Mouse (Mus musculus): ENCODE results near the gene Phykpl. TPM values are rescaled to one million over a fixed set of nuclear protein-coding genes. Genes with fewer than 3 reads are reported as not detected.

The Phykpl gene
- polyA plus RNA-seq, 1 experiment from 2014 or later, result 14.4 TPM

DNA sequence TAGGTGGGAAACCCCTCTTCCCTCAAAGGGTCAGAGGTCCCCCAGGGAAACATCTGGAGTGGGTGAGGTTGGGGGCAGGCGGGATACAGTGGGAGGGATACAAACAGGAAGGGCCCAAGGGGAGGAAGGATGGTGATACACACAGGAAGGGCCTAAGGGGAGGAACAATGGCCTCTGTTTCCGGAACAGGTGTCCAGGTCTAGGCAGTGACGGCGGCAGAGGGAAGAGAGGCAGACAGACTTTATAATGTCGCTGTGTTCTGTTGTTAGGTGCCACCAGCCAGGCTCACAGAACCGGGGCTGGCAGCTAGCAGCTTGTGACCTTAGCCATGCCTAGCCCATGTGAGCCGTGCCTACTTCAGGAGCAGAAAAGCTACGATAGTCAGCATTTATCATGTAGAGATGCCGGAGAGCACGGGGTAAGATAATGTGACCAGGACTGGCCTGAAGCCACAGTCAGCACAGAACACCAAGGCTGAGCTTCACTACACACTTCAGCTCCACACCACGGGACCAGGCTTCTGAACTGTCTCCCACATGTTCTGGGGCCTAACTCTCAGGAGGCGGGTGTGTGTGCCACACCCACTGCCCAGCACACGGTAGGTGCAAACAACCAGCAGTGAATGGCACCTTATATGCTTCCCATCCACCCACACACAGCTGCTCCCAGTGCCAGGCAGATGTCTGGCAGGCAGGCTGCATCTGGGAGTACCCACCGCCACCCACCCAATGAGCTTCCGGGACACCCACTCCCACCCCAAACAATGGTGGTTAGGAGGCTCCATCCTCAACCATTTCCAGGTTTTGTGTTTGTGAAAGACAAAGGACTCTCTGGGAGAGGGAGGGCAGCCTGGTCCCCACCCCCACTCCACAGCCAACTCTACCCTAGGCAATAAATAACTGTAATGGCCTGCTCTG lies 62.5 kb downstream of the Phykpl start:
- Histone ChIP-seq H3K4me3 (ENCODE audit: low read depth, low read length) (no peak overlapping the region), H3K9me3 (replicated peaks; ENCODE audit: control insufficient read depth, low read length) (no peaks in the 10 kb centered on the region), H3K27ac (ENCODE audit: low read depth, low read length) (peak overlapping the region; percentile 29), H3K36me3 (ENCODE audit: control insufficient read depth, insufficient read depth, low read length) (peaks cover 3% of the 10 kb centered on the region), H3K4me2 (peak overlapping the region; percentile 34), H3K4me1 (ENCODE audit: control insufficient read depth, insufficient read depth, low read length) (peaks cover 34% of the 10 kb centered on the region), H3K9ac (ENCODE audit: low read depth, low read length) (no peak overlapping the region), H3K27me3 (ENCODE audit: control insufficient read depth, insufficient read depth, low read length) (peaks cover 9% of the 10 kb centered on the region; the same call in 1 of the 2 replicates)
- 65% methylated on average over 15 of the region's 15 CpGs for WGBS (ENCODE audit: insufficient replicate concordance)
- ATAC-seq (replicated peaks; ENCODE audit: insufficient number of reproducible peaks, low FRiP score, low TSS enrichment), result no peak

DNA sequence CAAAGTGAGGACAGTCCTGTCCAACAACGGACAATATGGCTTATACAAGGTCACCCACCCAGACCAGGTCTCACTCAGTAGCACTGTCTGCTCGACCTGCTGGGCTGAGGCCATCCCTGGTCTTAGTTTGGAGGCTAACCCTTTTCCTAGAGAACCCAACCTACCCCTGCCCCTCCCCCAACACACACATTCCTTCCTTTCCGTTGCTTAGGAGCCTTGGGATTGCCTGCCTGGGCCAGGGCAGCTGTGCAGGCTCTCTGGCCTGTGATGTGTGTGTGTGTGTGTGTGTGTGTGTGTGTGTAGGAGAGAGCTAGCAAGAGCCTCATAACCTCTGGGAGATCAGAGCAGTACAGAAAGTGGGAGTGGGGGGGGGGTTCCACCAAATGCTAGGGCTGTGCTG lies 64.0 kb downstream of the Phykpl start:
- H3K4me3 ChIP-seq (ENCODE audit: low read depth, low read length), result no peak overlapping the region

DNA sequence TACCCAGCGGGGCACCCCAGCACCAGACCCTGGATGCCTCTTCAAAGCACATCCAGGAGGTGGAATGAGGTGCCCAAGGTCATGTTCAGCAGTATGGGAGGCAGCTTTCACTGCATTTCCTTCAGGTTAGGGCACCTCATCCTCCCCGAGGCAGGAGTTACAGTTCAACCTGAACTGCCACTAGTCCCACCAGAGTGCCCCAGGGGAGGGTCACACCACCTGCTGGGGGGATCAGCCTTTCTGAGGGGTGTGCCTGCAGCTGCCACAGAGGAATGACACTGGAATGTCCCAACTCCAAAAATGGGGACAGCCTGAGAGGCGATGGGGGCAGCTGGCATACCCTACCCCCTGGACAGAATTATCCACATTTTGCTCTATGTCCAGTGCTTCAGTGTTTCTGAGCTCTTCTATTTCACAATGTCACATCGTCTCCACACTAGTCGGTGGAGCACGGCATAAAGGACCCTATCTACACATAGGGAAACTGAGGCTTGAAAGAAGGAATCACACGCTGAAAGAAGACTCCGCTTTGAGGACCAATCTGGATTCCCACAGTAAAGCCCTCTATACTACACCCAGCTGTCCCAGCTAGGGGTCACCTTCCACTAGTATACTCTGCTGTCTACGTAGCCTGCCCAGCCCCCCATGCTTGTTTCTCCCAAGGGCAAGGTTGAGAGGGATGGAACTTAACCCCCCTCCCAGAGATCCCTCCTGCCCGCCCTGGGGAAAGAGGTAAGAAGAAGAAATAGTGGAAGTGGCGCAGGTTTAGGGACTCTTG lies 64.7 kb downstream of the Phykpl start:
- Histone ChIP-seq H3K4me3 (ENCODE audit: low read depth, low read length) (peak overlapping the region; percentile 65), H3K9me3 (replicated peaks; ENCODE audit: control insufficient read depth, low read length) (no peaks in the 10 kb centered on the region), H3K36me3 (ENCODE audit: control insufficient read depth, insufficient read depth, low read length) (peaks cover 3% of the 10 kb centered on the region; the same call in 1 of the 2 replicates), H3K27ac (ENCODE audit: low read depth, low read length) (no peak overlapping the region), H3K4me1 (ENCODE audit: control insufficient read depth, insufficient read depth, low read length) (peaks cover 23% of the 10 kb centered on the region), H3K4me2 (peak overlapping the region; percentile 95), H3K9ac (ENCODE audit: low read depth, low read length) (peak overlapping the region; percentile 73; the same call in 1 of the 2 replicates), H3K27me3 (ENCODE audit: control insufficient read depth, insufficient read depth, low read length) (0 out of 2 replicates have a peak, but pooled peaks cover 5% of the 10 kb centered on the region)
- ATAC-seq (replicated peaks; ENCODE audit: insufficient number of reproducible peaks, low FRiP score, low TSS enrichment), result no peak
- WGBS (ENCODE audit: insufficient replicate concordance), result 33% methylated on average over 11 of the region's 11 CpGs

More for the DNA sequence above, 64.0 kb downstream of the Phykpl start:
- Histone ChIP-seq H3K4me2 (peak overlapping the region; percentile 95), H3K9me3 (replicated peaks; ENCODE audit: control insufficient read depth, low read length) (no peaks in the 10 kb centered on the region), H3K4me1 (ENCODE audit: control insufficient read depth, insufficient read depth, low read length) (peaks cover 26% of the 10 kb centered on the region), H3K27me3 (ENCODE audit: control insufficient read depth, insufficient read depth, low read length) (peaks cover 7% of the 10 kb centered on the region; the same call in 1 of the 2 replicates), H3K27ac (ENCODE audit: low read depth, low read length) (no peak overlapping the region), H3K36me3 (ENCODE audit: control insufficient read depth, insufficient read depth, low read length) (peaks cover 3% of the 10 kb centered on the region), H3K9ac (ENCODE audit: low read depth, low read length) (0 out of 2 replicates have a peak overlapping the region, but pooled peaks have one; percentile 54)
- no peak for ATAC-seq (replicated peaks; ENCODE audit: insufficient number of reproducible peaks, low FRiP score, low TSS enrichment)
- WGBS (ENCODE audit: insufficient replicate concordance), result 25% methylated on average over 3 of the region's 3 CpGs

DNA sequence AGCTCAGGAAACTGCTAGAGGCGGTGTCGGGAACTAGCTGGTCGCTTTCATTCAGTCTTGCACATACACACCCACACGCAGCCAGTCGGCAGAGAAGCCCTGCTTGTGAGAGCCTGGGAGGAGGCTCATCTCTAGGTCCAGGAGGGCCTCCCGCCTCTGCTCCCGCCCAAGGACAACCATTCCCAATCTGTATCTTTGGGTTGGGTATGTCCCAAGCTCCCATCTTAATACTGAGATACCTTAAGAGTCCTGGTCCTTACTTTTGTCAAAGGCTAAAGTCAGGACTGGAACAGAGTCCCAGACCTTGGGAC lies 65.3 kb downstream of the Phykpl start:
- peak overlapping the region; percentile 65 for H3K4me3 ChIP-seq (ENCODE audit: low read depth, low read length)
- 5% methylated on average over 7 of the region's 7 CpGs for WGBS (ENCODE audit: insufficient replicate concordance)
- H3K27me3 ChIP-seq (ENCODE audit: control insufficient read depth, insufficient read depth, low read length), result 0 out of 2 replicates have a peak, but pooled peaks cover 5% of the 10 kb centered on the region
- H3K27ac ChIP-seq (ENCODE audit: low read depth, low read length), result no peak overlapping the region
- no peaks in the 10 kb centered on the region for H3K9me3 ChIP-seq (replicated peaks; ENCODE audit: control insufficient read depth, low read length)
- H3K9ac ChIP-seq (ENCODE audit: low read depth, low read length), result peak overlapping the region; percentile 73
- H3K4me2 ChIP-seq, result peak overlapping the region; percentile 95
- H3K4me1 ChIP-seq (ENCODE audit: control insufficient read depth, insufficient read depth, low read length), result peaks cover 23% of the 10 kb centered on the region
- ATAC-seq (replicated peaks; ENCODE audit: insufficient number of reproducible peaks, low FRiP score, low TSS enrichment), result no peak
- H3K36me3 ChIP-seq (ENCODE audit: control insufficient read depth, insufficient read depth, low read length), result peaks cover 3% of the 10 kb centered on the region; the same call in 1 of the 2 replicates

DNA sequence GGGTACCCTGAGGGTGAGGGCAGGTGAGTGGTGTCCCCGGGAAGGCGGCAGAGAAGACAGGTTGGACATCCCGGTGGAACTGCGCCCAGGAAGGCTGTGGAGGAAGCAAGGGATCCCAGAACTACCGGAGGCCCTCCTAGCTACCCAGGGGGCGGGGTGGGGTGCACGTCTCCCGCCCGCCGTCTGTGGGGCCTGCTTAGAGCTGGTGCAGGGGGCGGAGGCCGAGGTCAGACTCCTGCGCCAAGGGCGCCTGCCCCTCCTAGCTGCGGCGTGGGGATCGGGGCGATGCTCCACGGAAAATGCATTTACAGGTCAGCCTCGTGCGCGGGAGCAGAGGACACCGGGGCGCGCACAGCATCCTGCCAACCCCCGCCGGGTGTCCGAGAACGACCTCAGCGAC lies 65.7 kb downstream of the Phykpl start:
- WGBS (ENCODE audit: insufficient replicate concordance), result 2% methylated on average over 30 of the region's 30 CpGs
- Histone ChIP-seq H3K4me1 (ENCODE audit: control insufficient read depth, insufficient read depth, low read length) (peaks cover 23% of the 10 kb centered on the region), H3K36me3 (ENCODE audit: control insufficient read depth, insufficient read depth, low read length) (peaks cover 3% of the 10 kb centered on the region; the same call in 1 of the 2 replicates), H3K9ac (ENCODE audit: low read depth, low read length) (peak overlapping the region; percentile 73), H3K4me3 (ENCODE audit: low read depth, low read length) (peak overlapping the region; percentile 65), H3K9me3 (replicated peaks; ENCODE audit: control insufficient read depth, low read length) (no peaks in the 10 kb centered on the region), H3K4me2 (peak overlapping the region; percentile 95), H3K27ac (ENCODE audit: low read depth, low read length) (no peak overlapping the region), H3K27me3 (ENCODE audit: control insufficient read depth, insufficient read depth, low read length) (0 out of 2 replicates have a peak, but pooled peaks cover 5% of the 10 kb centered on the region)
- 0 out of 2 replicates have a peak, but pooled peaks have one; percentile 8 for ATAC-seq (replicated peaks; ENCODE audit: insufficient number of reproducible peaks, low FRiP score, low TSS enrichment)

DNA sequence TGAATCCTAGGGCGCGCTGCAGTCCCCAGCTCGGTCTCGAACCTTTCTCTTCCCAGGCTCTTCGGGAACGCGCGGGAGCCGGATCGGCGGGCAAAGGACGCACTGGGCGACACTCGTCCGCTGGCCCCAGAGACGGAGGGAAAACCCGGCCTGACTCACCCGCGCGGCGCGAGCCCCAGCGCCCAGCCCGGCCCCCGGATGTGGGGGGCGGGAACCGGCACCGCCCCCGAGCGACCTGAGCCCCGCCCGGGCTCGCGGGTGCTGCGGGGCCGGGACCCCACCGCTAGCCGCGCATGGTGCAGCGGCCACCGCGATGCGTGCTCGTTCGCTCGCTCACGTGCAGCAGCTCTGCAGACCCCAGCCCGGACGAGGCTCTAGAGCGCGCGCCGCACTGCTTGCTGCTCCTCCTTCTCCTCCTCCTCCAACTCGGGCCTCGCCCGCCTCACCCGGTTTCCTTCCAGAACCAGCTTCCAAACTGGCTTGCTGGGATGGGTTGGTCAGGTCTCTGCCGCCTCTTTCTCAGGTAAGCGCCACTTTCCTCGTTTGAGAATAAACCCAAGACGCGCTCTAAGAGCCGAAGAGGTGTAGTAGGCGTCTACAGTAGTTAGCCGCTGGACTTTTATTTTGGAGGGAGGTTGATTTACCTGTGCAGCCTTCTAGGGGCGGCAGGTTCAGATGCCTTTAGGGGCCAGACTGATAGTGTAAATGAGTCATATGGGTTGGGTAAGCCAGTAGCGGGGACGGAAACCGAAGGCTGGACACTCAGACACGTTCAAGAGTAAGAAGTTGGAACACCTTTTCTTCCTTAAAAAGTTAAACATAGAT lies 66.3 kb downstream of the Phykpl start, which contains the start of the genes N4bp3 and D930048N14Rik:
Gene N4bp3 (minus strand): TSS at position 152 of the 825 bp plus-strand sequence.
Gene D930048N14Rik (plus strand): TSS at position 264 of the 825 bp plus-strand sequence.
- Histone ChIP-seq H3K4me3 (ENCODE audit: low read depth, low read length) (peak within 1 kb of the TSS; percentile 65), H3K4me2 (peak within 1 kb of the TSS; percentile 95), H3K9ac (ENCODE audit: low read depth, low read length) (peak within 1 kb of the TSS; percentile 73), H3K4me1 (ENCODE audit: control insufficient read depth, insufficient read depth, low read length) (peaks cover 23% of the 10 kb centered on the region), H3K36me3 (ENCODE audit: control insufficient read depth, insufficient read depth, low read length) (no peaks in the 10 kb centered on the region), H3K27ac (ENCODE audit: low read depth, low read length) (no peak within 1 kb of the TSS), H3K9me3 (replicated peaks; ENCODE audit: control insufficient read depth, low read length) (no peaks in the 10 kb centered on the region), H3K27me3 (ENCODE audit: control insufficient read depth, insufficient read depth, low read length) (0 out of 2 replicates have a peak, but pooled peaks cover 5% of the 10 kb centered on the region)
- 0 out of 2 replicates have a peak, but pooled peaks have one; percentile 40 for ATAC-seq (replicated peaks; ENCODE audit: insufficient number of reproducible peaks, low FRiP score, low TSS enrichment)
- 1% methylated on average over 60 of the region's 70 CpGs for WGBS (ENCODE audit: insufficient replicate concordance)

DNA sequence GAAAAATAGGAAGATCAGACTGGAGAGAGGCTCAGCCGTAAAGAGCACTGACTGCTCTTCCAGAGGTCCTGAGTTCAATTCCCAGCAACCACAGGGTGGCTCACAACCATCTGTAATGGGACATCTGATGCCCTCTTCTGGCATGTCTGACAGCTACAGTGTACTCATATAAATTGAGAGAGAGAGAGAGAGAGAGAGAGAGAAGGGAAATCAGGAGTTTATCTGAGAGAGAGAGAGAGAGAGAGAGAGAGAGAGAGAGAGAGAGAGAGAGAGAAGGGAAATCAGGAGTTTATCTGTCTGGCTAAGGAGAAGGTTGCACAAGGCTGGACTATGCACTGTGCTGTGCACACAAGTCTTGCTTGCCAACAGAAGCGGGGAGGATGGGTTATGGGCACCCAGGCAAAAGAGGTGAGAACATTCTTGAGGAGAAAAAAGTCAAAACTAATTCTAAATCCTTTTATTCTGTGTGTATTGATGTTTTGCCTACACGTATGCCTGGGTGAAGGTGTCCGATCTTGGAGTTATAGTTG lies 68.4 kb downstream of the Phykpl start:
- no peak for ATAC-seq (replicated peaks; ENCODE audit: insufficient number of reproducible peaks, low FRiP score, low TSS enrichment)
- Histone ChIP-seq H3K4me2 (no peak overlapping the region), H3K27me3 (ENCODE audit: control insufficient read depth, insufficient read depth, low read length) (0 out of 2 replicates have a peak, but pooled peaks cover 5% of the 10 kb centered on the region), H3K9me3 (replicated peaks; ENCODE audit: control insufficient read depth, low read length) (no peaks in the 10 kb centered on the region), H3K4me1 (ENCODE audit: control insufficient read depth, insufficient read depth, low read length) (peaks cover 23% of the 10 kb centered on the region), H3K4me3 (ENCODE audit: low read depth, low read length) (no peak overlapping the region), H3K9ac (ENCODE audit: low read depth, low read length) (no peak overlapping the region), H3K36me3 (ENCODE audit: control insufficient read depth, insufficient read depth, low read length) (no peaks in the 10 kb centered on the region), H3K27ac (ENCODE audit: low read depth, low read length) (no peak overlapping the region)
- 95% methylated on average over 4 of the region's 4 CpGs for WGBS (ENCODE audit: insufficient replicate concordance)

All from heart, embryonic 11.5 days (tissue).